Mouse (Mus musculus): ENCODE results near the gene Zfyve28. TPM values are rescaled to one million over a fixed set of nuclear protein-coding genes. Genes with fewer than 3 reads are reported as not detected.

The Zfyve28 gene
- total RNA-seq (2015) (0.25 and 0.46 TPM in 2 replicates), total RNA-seq (2017) (0.04 and 0.10 TPM in 2 replicates)

DNA sequence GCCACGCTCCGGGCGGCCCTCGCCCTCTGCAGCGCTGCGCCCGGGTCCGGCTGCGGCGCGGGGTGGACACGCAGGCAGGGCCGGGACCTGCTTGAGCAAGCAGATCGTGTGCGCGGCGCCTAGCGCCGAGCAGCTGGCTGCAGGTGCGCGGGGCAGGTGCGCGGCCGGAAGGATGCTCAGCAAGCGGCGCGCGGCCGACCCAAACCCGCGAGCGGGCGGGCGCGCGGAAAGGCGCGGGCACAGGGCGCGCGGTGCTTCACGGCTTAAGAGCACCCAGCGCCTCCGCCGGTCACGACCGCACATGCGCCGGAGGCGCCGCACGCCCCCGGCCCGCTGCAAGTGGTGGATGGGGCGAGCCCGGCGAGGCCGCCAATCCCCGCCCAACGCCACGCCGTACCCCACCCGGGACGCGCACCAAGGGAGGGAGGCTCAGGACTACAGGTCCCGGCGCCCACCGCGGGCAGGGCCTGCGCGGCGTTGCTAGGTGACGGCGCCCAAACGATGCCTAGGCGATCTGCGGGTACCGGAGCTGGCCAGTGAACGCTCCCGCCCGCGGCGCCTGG, at the start of gene Zfyve28, which contains the start of gene Cfap99:
Gene Zfyve28 (minus strand): TSS at position 296 of the 563 bp plus-strand sequence.
Gene Cfap99 (plus strand): TSS at position 447 of the 563 bp plus-strand sequence.
- ATAC-seq (replicated peaks; ENCODE audit: poor library complexity) = no peak

DNA sequence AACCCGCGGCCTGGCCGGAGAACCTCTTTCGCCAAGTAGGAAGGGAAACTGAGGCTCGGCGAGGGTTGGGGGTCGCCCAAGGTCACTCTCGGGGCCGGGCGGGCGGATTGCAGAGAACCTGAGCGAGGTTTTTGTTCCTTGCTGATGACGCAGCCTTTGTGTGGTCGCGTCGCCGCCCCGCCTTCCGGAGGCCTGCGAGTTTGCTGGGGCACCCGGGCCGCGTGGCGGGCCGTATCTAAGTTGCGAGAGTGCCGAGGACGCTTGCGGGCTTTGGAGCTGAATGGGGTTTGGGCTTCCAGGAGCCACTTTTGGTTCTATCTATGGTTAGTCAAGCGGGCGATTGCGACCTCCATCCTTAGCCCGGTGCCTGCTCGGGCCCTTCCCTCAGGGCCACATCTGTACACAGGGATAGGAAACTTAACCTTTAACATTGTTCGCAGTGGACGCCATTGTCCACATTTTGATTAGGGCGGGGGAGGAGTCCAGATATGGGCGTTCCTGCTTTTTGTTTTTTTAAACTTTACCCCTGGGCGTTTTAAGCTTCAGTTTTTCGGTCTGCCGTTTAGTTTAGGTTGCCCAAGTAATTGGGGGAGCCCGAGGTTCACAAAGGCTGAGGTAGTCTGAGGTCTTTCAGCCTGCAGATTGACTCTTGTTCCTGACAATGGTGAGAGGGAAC, 48.7 kb upstream of the Zfyve28 start:
- ATAC-seq (replicated peaks; ENCODE audit: poor library complexity) = peak; percentile 58

GRCm38 (mm10) chr5:34336097-34336774, 48.0 kb upstream of the Zfyve28 start, which contains the start of gene Rnf4:
Gene Rnf4 (plus strand): TSS chr5:34336289.
- ATAC-seq (replicated peaks; ENCODE audit: poor library complexity) = peak; percentile 88

GRCm38 (mm10) chr5:34335539-34336096, 47.4 kb upstream of the Zfyve28 start:
- peak; percentile 20 for ATAC-seq (replicated peaks; ENCODE audit: poor library complexity)

DNA sequence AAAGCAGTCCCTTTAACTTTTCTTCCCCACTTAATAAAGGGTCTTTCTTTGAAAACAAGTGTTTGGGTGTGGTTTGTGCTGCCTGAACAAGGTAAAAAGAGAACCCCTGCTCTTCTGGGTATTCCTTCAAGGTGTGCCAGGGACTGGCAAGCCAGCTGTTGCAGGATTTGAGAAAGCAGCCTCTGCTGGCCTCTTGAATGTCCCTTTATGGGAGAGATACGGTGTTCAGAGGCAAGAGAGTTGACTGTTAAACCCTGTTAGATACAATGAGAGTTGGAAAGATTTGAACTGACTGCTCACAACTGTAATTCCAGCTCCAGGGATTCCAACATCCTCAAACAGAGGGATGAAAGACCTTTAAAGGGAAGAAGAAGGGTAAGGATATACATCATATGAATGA, 45.8 kb upstream of the Zfyve28 start:
- no peak for ATAC-seq (replicated peaks; ENCODE audit: poor library complexity)

- no peak for ATAC-seq (replicated peaks; ENCODE audit: poor library complexity)
Observed at GRCm38 (mm10) chr5:34330136-34330535, 41.9 kb upstream of the Zfyve28 start.

DNA sequence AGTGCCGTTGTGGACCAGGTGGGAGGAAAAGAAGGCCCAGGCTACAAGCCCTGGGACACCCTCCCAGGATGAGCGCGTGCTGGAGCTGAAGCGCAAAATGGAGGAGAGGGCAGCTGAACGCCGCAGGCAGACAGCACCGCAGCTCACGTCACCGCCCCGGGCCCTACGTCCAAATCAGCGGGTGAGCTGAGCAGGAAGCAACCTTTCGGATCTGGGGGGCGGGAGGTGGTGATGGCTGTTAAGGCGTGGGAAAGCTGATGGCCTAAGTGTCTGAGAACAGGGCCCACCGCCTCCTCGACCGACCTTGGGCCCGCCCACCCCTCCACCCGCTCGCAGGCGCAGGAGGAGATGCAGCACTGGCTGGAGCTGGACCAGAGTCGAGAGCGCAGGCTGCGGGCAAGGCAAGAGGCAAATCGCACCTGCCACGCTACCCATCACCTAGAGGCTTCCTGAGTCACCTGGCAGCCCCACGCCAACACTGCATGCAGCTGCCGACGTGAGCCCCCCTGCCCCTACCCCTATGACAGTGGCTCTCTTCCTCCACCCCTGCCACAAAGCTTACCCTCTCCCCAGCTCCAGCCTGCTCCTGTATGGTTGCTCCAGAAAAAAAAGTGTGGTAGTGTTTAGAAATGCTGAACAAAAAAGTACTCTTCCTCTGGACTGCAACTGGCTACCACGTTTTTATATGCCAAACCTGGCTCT, 38.8 kb upstream of the Zfyve28 start:
- ATAC-seq (replicated peaks; ENCODE audit: poor library complexity) = no peak

GRCm38 (mm10) chr5:34326249-34326691, 38.0 kb upstream of the Zfyve28 start:
- 0 out of 2 replicates have a peak, but pooled peaks have one; percentile 6 for ATAC-seq (replicated peaks; ENCODE audit: poor library complexity)

DNA sequence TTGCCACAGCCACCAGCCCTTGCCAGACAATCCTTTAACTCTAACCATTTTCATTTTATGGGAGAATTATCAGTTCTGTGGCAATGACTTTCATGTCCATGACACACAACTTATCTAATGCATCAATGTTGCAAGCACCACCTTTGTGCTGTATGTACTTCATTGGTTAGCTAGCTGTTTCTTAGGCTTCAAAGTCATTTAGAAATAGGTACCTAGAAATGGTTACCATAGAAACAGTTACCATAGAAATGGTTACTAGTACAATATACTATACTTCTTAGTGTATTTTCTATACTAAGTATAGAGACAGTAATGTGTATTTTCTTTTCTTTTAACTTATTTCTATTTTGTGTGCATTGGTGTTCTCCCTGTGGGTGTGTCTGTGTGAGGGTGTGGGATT, 37.0 kb upstream of the Zfyve28 start:
- no peak for ATAC-seq (replicated peaks; ENCODE audit: poor library complexity)

DNA sequence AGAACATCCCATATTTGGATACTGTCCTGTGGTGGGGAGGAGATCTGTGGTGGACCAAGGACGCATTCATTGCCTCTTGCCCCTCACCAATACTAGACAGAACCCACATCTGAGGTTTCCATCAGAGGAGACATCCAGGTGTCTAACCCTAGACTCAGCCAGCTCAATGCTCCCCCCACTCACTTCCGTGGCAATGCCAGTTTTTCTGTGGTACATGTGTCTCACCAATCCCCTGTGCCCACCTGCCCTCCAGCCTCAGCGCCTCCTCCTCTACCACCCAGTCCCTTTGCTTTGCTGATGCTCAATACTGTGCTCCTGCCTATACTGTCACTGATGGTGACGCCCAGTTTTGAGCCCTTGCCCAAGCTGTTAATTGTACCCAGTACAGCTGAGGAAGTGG, 33.0 kb upstream of the Zfyve28 start:
- ATAC-seq (replicated peaks; ENCODE audit: poor library complexity) = no peak

DNA sequence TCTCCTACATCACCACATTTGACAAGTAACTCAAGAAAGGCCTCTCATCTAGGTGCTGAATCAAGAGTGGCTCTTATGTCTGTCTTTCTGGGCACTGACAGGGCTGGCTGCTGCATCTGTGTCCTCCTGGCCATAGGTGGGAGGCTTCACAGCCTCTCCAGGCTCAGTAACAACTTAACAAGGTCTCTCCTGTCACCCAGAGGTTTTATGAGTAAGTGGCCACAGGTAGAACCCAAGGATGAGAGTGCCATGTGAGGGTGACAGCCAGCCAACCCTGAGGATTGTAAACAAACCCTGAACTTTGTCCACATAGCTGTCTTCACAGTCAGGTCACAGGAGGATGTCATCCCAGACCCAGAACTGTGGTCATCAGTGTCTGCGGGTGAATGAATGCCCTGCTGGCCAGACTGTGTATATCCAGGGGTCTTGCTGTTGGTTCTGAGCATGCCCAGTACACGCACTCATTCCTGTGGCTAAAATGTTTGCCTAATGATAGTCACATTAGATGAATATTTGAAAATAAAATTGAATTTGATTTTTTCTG, 31.3 kb upstream of the Zfyve28 start:
- no peak for ATAC-seq (replicated peaks; ENCODE audit: poor library complexity)

DNA sequence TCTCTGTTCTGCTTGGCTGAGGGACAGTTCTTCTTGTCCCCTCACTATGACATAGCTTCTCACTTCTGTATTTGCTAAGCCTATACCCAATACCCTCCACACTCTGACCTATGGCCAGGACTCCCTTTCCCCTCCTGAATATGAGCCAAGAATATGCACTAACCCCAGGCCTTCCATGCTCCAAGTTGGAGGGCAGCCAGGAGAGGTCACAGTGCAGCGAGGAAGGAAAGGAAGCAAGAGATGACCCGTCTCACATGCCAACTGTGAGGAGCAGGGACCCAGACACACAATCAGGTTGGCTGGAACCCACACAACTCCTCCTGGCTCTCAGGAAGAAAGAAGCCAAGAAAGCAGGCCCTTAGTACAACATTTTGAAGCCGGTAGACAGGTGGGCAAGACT, 20.8 kb upstream of the Zfyve28 start:
- ATAC-seq (replicated peaks; ENCODE audit: poor library complexity) = no peak

- ATAC-seq (replicated peaks; ENCODE audit: poor library complexity) = no peak
Observed at GRCm38 (mm10) chr5:34302377-34302776, 14.1 kb upstream of the Zfyve28 start.

DNA sequence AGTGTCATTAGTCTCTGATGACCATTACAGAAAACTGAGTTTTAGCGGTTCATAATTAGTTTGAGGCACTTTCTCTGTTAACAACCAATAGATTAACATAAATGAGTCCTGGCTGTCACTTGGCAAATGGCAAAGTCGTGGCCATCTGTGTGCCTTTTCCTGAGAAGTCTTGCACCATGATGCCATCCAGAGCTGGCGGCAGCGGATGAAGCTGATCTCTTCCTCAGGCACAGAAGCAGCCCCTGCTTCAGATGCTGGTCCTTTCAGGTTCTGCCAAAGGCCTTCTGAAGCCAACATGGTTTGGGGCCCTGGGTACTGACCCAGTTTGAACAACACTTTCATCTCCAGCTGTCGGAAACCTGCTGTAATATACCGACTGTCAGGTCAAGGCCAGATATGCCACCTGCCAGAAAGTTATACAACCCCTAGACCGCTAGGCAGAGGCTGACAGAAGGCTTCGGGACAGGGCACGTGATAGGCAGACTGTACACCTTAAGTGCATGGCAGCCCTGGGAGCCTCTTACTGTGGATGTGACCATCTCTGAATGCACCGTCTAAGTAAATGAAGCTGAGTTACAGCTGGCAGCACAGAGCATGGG, 10.8 kb upstream of the Zfyve28 start:
- no peak for ATAC-seq (replicated peaks; ENCODE audit: poor library complexity)

- ATAC-seq (replicated peaks; ENCODE audit: poor library complexity) = no peak
Observed at GRCm38 (mm10) chr5:34298061-34298460, 9.8 kb upstream of the Zfyve28 start.

- ATAC-seq (replicated peaks; ENCODE audit: poor library complexity) = no peak
Observed at GRCm38 (mm10) chr5:34295141-34295540, 6.9 kb upstream of the Zfyve28 start.

DNA sequence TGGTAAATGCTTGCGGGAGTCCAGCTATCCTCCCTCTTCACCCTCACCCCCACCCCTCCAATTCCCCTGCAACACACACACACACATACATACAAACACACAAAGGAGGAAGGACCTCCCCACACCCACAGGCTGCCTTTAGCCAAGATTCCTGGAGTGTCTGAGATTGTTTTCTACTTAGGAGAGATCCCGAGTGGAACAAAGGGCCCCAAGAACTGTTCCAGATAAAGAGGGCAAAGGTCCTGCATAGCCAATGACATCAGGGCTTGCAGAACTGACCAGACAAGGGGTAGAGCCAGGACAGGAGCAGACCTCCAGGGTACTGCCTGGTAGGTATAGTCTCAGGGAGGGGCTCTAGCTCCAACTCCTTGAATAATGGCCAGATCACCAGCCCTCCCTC, 6.4 kb upstream of the Zfyve28 start:
- no peak for ATAC-seq (replicated peaks; ENCODE audit: poor library complexity)

- no peak for ATAC-seq (replicated peaks; ENCODE audit: poor library complexity)
Observed at GRCm38 (mm10) chr5:34293363-34293762, 5.1 kb upstream of the Zfyve28 start.

DNA sequence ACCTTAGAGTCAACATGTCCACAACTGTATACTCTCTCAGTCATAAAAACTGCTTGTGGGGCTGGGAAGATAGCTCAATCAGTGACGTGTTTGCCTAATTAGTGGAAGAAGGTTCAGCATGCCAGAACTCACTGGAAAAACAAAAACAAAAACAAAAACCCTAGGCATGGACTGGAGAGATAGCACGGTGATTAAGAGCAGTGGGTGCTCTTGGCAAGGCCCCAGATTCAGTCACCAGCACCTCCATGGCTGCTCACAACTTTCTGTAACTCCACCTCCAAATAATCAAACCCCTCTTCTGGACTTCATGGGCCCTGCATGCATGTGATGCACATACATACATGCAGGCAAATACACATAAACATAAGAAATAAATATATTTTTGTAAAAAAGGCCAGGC, 1.0 kb upstream of the Zfyve28 start:
- ATAC-seq (replicated peaks; ENCODE audit: poor library complexity) = no peak

- ATAC-seq (replicated peaks; ENCODE audit: poor library complexity) = no peak
Observed at GRCm38 (mm10) chr5:34287838-34288145, 457 bp downstream of the Zfyve28 start.
